Mouse (Mus musculus): ENCODE measurements at regions not wholly inside any gene's neighbourhood (a gene's known extent, or its start where the extent isn't known, plus 50 kb on each side); places are given as distances from the start of the nearest gene placed in this dataset.

DNA sequence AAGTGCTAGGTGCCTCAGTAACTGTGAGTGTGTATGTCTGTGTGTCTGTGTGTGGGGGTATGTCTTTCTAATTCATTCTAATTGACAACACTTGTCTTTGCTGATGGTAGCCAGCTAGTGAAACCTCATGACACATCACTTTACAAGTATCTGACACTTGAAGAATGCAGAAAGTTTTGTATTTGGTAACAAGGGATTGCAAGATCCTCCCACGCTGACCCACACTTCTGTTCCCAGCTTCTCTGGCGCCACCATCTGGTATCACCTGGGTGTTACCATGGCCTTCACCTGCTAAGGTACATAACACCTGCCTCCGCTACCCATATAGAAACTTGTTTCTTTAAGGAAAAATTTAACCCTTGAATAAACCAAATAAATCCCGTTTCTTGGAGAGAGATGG lies 95.8 kb upstream of the Serbp1 start:
- Histone ChIP-seq H3K4me1 (ENCODE audit: control insufficient read depth, insufficient read depth, low read length) (peaks cover 5% of the 10 kb centered on the region; the same call in 1 of the 2 replicates), H3K27ac (ENCODE audit: low read length) (no peak overlapping the region), H3K4me2 (ENCODE audit: low read depth, low read length) (no peak overlapping the region), H3K9me3 (replicated peaks; ENCODE audit: control insufficient read depth, low read length) (no peaks in the 10 kb centered on the region), H3K36me3 (ENCODE audit: control insufficient read depth, insufficient read depth, low read length) (no peaks in the 10 kb centered on the region), H3K4me3 (replicated peaks; ENCODE audit: low read length) (no peak overlapping the region), H3K27me3 (ENCODE audit: control insufficient read depth, insufficient read depth, low read length) (no peaks in the 10 kb centered on the region), H3K9ac (ENCODE audit: low read length) (no peak overlapping the region)
- 33% methylated on average over 4 of the region's 4 CpGs for WGBS
- no peak for ATAC-seq (ENCODE audit: insufficient read depth, low FRiP score)

DNA sequence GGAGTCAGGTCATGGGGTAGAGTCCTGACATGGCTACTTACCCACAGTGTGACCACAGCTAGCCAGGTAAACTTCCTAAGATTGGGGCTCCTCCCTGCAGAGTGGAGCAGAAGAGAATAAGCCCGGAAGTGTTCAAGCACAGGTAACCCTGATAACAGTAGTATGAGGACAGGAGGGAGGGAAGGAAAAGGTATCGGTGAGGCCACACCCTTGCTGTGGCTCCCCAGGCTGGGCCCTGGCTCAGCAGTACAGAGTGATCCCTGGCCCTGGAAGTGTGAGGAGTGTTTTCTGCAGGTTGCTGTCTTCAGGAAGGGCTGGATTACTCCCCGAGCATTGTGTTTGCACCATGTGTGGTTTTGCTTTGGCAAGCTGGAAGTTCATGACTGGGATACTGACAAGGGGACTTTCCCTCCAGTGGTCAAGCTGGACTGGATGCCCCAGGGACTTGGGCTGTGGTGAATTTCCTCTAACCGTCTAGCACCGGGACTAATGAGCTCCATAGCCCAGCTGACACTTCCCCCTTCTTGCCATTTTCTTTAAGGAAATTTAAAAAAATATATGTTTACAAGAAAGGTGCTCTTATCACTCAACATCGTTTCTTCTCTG lies 97.2 kb upstream of the Serbp1 start:
- Histone ChIP-seq H3K27ac (ENCODE audit: low read length) (no peak overlapping the region), H3K4me1 (ENCODE audit: control insufficient read depth, insufficient read depth, low read length) (0 out of 2 replicates have a peak, but pooled peaks cover 5% of the 10 kb centered on the region), H3K9me3 (replicated peaks; ENCODE audit: control insufficient read depth, low read length) (no peaks in the 10 kb centered on the region), H3K36me3 (ENCODE audit: control insufficient read depth, insufficient read depth, low read length) (no peaks in the 10 kb centered on the region), H3K4me2 (ENCODE audit: low read depth, low read length) (no peak overlapping the region), H3K27me3 (ENCODE audit: control insufficient read depth, insufficient read depth, low read length) (no peaks in the 10 kb centered on the region), H3K9ac (ENCODE audit: low read length) (no peak overlapping the region), H3K4me3 (replicated peaks; ENCODE audit: low read length) (no peak overlapping the region)
- WGBS = 58% methylated on average over 6 of the region's 6 CpGs
- peak; percentile 71 for ATAC-seq (ENCODE audit: insufficient read depth, low FRiP score)

- no peak overlapping the region for H3K4me3 ChIP-seq (replicated peaks; ENCODE audit: low read length)
- H3K9ac ChIP-seq (ENCODE audit: low read length) = no peak overlapping the region
- no peaks in the 10 kb centered on the region for H3K9me3 ChIP-seq (replicated peaks; ENCODE audit: control insufficient read depth, low read length)
- 72% methylated on average over 3 of the region's 3 CpGs for WGBS
- no peak overlapping the region for H3K27ac ChIP-seq (ENCODE audit: low read length)
- ATAC-seq (ENCODE audit: insufficient read depth, low FRiP score) = no peak
- H3K36me3 ChIP-seq (ENCODE audit: control insufficient read depth, insufficient read depth, low read length) = no peaks in the 10 kb centered on the region
- H3K4me2 ChIP-seq (ENCODE audit: low read depth, low read length) = no peak overlapping the region
- 0 out of 2 replicates have a peak, but pooled peaks cover 5% of the 10 kb centered on the region for H3K4me1 ChIP-seq (ENCODE audit: control insufficient read depth, insufficient read depth, low read length)
- H3K27me3 ChIP-seq (ENCODE audit: control insufficient read depth, insufficient read depth, low read length) = no peaks in the 10 kb centered on the region
Observed at GRCm38 (mm10) chr6:67139012-67139375, 99.0 kb upstream of the Serbp1 start.

DNA sequence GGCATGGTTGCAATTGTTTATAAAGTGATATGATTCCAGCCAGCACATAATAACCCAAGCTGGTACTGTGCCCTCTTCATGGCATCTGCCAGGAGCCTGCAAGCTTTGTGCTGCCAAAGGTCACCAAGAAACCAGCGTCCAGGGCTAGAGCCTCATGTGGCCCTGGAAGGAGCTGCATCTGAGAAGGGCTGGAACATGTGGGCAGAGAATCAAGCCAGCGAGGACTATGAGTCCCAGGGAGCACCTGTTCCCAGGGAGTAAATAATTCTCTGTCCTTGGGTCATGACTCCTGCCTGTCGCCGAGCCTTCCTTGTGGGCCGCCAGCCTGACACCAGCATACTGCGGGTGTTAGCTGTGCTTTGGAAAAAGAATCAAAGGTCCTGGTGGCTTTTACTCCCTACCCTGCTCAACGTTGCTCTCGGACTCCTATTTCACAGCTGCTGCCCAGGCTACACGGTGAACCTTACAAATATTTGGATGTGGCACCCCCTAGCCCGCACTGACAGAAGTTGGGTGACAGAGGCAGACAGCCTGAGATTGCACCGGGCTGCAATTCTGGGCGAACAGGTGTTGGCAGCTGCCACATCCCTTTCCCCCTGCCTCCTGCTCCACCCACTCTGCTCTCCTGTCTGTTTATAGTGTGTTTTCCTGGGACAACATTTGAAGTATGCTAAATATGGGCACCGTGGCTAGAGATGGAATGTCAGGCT lies 99.5 kb upstream of the Serbp1 start:
- Histone ChIP-seq H3K27me3 (ENCODE audit: control insufficient read depth, insufficient read depth, low read length) (no peaks in the 10 kb centered on the region), H3K4me2 (ENCODE audit: low read depth, low read length) (no peak overlapping the region), H3K9me3 (replicated peaks; ENCODE audit: control insufficient read depth, low read length) (no peaks in the 10 kb centered on the region), H3K36me3 (ENCODE audit: control insufficient read depth, insufficient read depth, low read length) (no peaks in the 10 kb centered on the region), H3K4me1 (ENCODE audit: control insufficient read depth, insufficient read depth, low read length) (0 out of 2 replicates have a peak, but pooled peaks cover 5% of the 10 kb centered on the region), H3K27ac (ENCODE audit: low read length) (no peak overlapping the region), H3K4me3 (replicated peaks; ENCODE audit: low read length) (no peak overlapping the region), H3K9ac (ENCODE audit: low read length) (no peak overlapping the region)
- 35% methylated on average over 13 of the region's 13 CpGs for WGBS
- no peak for ATAC-seq (ENCODE audit: insufficient read depth, low FRiP score)

DNA sequence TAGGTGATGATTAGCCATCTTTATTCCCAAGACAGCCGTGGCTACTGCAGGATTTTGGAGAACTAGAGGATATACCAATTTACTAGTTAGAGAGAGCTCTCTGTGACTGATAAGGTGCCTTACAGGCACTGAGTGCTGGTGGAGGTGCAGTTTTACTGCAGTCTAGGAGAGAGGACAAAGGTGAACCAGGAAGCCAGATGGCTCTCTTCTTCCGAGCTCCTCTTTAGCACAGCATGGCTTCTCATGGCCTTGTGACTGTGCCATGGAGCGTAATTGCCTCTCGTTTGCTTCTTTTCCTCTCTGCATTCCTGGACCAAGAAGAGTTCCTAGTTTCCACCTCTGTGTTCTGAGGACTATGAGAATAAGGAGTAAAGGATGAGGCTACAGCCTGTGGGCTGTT lies 100.2 kb upstream of the Gadd45a start:
- Histone ChIP-seq H3K4me3 (replicated peaks; ENCODE audit: low read length) (no peak overlapping the region), H3K27me3 (ENCODE audit: control insufficient read depth, insufficient read depth, low read length) (no peaks in the 10 kb centered on the region), H3K9me3 (replicated peaks; ENCODE audit: control insufficient read depth, low read length) (no peaks in the 10 kb centered on the region), H3K27ac (ENCODE audit: low read length) (no peak overlapping the region), H3K9ac (ENCODE audit: low read length) (no peak overlapping the region), H3K4me2 (ENCODE audit: low read depth, low read length) (no peak overlapping the region), H3K36me3 (ENCODE audit: control insufficient read depth, insufficient read depth, low read length) (no peaks in the 10 kb centered on the region), H3K4me1 (ENCODE audit: control insufficient read depth, insufficient read depth, low read length) (0 out of 2 replicates have a peak, but pooled peaks cover 5% of the 10 kb centered on the region)
- ATAC-seq (ENCODE audit: insufficient read depth, low FRiP score) = no peak
- WGBS = 74% methylated on average over 4 of the region's 4 CpGs

DNA sequence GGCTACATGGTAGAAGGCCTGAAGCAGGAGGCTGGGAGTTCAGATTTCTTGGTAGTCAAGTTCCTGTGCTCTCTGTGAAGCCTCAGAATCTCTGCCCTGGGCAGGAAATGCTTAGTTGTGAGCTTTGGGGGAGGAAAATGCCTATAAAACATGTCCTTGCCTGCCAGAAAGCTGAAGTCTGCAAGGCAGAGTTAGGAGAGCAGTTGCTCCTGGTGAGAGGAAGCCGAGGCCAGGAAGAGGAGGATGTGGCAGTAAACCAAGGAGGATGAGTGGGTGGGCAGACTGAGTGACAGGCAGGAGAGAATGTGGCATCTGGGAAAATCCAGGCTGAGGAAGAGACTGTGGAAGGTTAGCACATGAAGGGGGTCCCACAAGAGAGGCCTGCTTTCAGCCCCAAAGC lies 97.7 kb upstream of the Gadd45a start:
- ATAC-seq (ENCODE audit: insufficient read depth, low FRiP score) = no peak
- Histone ChIP-seq H3K4me2 (ENCODE audit: low read depth, low read length) (no peak overlapping the region), H3K27me3 (ENCODE audit: control insufficient read depth, insufficient read depth, low read length) (no peaks in the 10 kb centered on the region), H3K4me3 (replicated peaks; ENCODE audit: low read length) (no peak overlapping the region), H3K9ac (ENCODE audit: low read length) (no peak overlapping the region), H3K9me3 (replicated peaks; ENCODE audit: control insufficient read depth, low read length) (no peaks in the 10 kb centered on the region), H3K27ac (ENCODE audit: low read length) (no peak overlapping the region), H3K36me3 (ENCODE audit: control insufficient read depth, insufficient read depth, low read length) (no peaks in the 10 kb centered on the region), H3K4me1 (ENCODE audit: control insufficient read depth, insufficient read depth, low read length) (no peaks in the 10 kb centered on the region)
- WGBS = 41% methylated on average over 1 of the region's 1 CpGs

DNA sequence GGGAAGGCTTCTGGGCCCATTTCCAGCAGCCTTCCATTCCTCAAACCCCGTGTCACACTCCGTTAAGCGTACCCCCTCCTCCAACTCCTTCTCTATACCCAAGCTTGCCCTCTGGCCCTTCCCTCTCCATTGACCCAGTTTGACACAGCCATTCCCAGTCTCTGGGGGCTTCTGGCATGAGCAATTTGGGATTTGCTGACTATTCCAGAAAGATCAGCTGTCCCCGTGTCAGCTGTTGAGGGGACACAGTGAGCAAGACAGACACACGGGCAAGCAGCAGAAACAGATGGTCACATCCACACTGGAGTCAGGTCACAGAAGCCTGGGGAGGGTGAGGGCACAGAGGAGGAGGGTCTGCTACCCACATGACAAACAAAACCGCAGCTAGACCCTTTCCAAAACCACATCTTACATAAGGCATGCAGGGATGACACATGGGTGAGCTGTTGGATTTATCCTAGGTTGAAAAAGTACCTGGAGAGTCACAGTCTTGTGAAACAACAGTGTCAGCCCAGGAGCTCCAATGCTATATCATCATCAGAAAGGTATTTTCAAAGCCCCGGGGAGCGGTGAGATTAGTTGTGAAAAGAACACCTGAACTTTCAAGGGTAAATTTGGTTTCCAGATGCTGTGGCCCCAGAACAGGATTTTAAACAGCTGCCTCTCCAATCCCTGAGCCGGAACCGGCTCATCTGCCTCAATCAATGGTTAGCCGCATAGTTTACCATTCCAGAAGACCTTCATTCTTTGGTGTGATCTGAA lies 93.5 kb upstream of the Gadd45a start:
- H3K9ac ChIP-seq (ENCODE audit: low read length) = no peak overlapping the region
- H3K27me3 ChIP-seq (ENCODE audit: control insufficient read depth, insufficient read depth, low read length) = no peaks in the 10 kb centered on the region; the same call in 1 of the 2 replicates
- H3K4me2 ChIP-seq (ENCODE audit: low read depth, low read length) = no peak overlapping the region
- H3K4me1 ChIP-seq (ENCODE audit: control insufficient read depth, insufficient read depth, low read length) = no peaks in the 10 kb centered on the region
- H3K4me3 ChIP-seq (replicated peaks; ENCODE audit: low read length) = no peak overlapping the region
- no peak for ATAC-seq (ENCODE audit: insufficient read depth, low FRiP score)
- H3K36me3 ChIP-seq (ENCODE audit: control insufficient read depth, insufficient read depth, low read length) = no peaks in the 10 kb centered on the region
- 77% methylated on average over 11 of the region's 11 CpGs for WGBS
- H3K9me3 ChIP-seq (replicated peaks; ENCODE audit: control insufficient read depth, low read length) = no peaks in the 10 kb centered on the region
- H3K27ac ChIP-seq (ENCODE audit: low read length) = no peak overlapping the region

- H3K27me3 ChIP-seq (ENCODE audit: control insufficient read depth, insufficient read depth, low read length) = no peaks in the 10 kb centered on the region; the same call in 1 of the 2 replicates
- H3K27ac ChIP-seq (ENCODE audit: low read length) = no peak overlapping the region
- no peaks in the 10 kb centered on the region for H3K4me1 ChIP-seq (ENCODE audit: control insufficient read depth, insufficient read depth, low read length)
- 80% methylated on average over 10 of the region's 10 CpGs for WGBS
- no peak for ATAC-seq (ENCODE audit: insufficient read depth, low FRiP score)
- no peak overlapping the region for H3K4me3 ChIP-seq (replicated peaks; ENCODE audit: low read length)
- no peaks in the 10 kb centered on the region for H3K9me3 ChIP-seq (replicated peaks; ENCODE audit: control insufficient read depth, low read length)
- no peak overlapping the region for H3K4me2 ChIP-seq (ENCODE audit: low read depth, low read length)
- no peak overlapping the region for H3K9ac ChIP-seq (ENCODE audit: low read length)
- H3K36me3 ChIP-seq (ENCODE audit: control insufficient read depth, insufficient read depth, low read length) = no peaks in the 10 kb centered on the region
Observed at GRCm38 (mm10) chr6:67129626-67130025, 92.4 kb upstream of the Gadd45a start.

Data from stomach, embryonic 16.5 days (tissue).